Mouse (Mus musculus) ES-Bruce4 (cell line): ENCODE data around the gene Nptn. TPM values are rescaled to one million over a fixed set of nuclear protein-coding genes. Genes with fewer than 3 reads are reported as not detected.
A peak's percentile ranks its signal among the peaks of the same experiment; 100 is the strongest.

Experiments used
- H3K27ac ChIP-seq: 2 replicates; pipeline ENCODE4 v1.5.1; 2012; ENCODE audit warnings: low read length, inconsistent platforms; ENCODE audit not compliant: insufficient read depth
- H3K27me3 ChIP-seq: 2 replicates; pipeline ENCODE4 v1.6.1; 2012; ENCODE audit warnings: mild to moderate bottlenecking, low read length, inconsistent platforms; ENCODE audit not compliant: control insufficient read depth, poor library complexity, insufficient read depth, severe bottlenecking
- H3K36me3 ChIP-seq: 2 replicates; pipeline ENCODE4 v1.6.1; 2012; ENCODE audit warnings: inconsistent platforms, mild to moderate bottlenecking, low read length, moderate library complexity; ENCODE audit not compliant: control insufficient read depth, poor library complexity, insufficient read depth, severe bottlenecking
- H3K4me1 ChIP-seq: one replicate; pipeline ENCODE4 v1.8.1; 2011; ENCODE audit warnings: low read length; ENCODE audit not compliant: control insufficient read depth, insufficient read depth
- H3K4me3 ChIP-seq: 2 replicates; pipeline ENCODE4 v1.5.1; 2011; ENCODE audit warnings: low read depth, mild to moderate bottlenecking, low read length
- H3K9ac ChIP-seq: 2 replicates; pipeline ENCODE4 v1.6.1; 2012; ENCODE audit warnings: low read depth, mild to moderate bottlenecking, inconsistent platforms; ENCODE audit not compliant: poor library complexity, severe bottlenecking
- H3K9me3 ChIP-seq: replicated peaks from 2 replicates; pipeline ENCODE4 v1.6.1; 2012; ENCODE audit warnings: mild to moderate bottlenecking, low read length, inconsistent platforms; ENCODE audit not compliant: control insufficient read depth, poor library complexity, insufficient read depth, severe bottlenecking
- CTCF ChIP-seq: IDR thresholded peaks from one replicate; pipeline ENCODE4 v1.8.1; 2011; ENCODE audit warnings: low read depth, low read length
- EP300 ChIP-seq: IDR thresholded peaks from 2 replicates; pipeline ENCODE4 v1.6.1; 2011; ENCODE audit warnings: low read depth, low read length; ENCODE audit not compliant: insufficient read depth
- POLR2A ChIP-seq: IDR thresholded peaks from one replicate; pipeline ENCODE4 v1.8.1; 2011; ENCODE audit warnings: low read length; ENCODE audit not compliant: insufficient read depth
- polyA plus RNA-seq: library from polyadenylated mRNA; stranded (reverse); fragments of >200 nt; gene quantifications from 2 replicates; pipeline ENCODE4 v1.2.4, GENCODE M21; 2011; ENCODE audit warnings: low read depth; ENCODE audit not compliant: missing spikeins, insufficient read depth, insufficient read length

The Nptn gene
- polyA plus RNA-seq, 1 experiment: 91.4 TPM

DNA sequence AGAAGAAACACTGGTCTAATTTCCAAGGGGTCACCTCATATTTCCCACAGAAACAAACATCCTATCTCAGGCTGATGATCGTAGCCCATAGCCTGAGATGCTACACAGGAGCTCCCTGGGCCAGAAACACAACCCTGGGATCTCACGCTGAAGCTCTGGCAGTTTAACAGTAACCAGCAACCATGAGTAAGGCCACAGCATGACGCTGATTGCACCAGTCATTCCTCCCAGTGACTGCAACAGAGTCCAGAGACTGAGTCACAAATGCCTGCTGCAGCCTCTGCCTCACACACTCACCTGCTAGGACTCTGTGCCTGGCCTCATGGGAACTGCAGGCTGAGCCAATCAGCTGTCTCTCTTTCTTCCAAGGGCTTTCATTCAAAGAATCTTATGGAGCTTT lies 87.0 kb downstream of the Nptn start:
- Histone ChIP-seq H3K27ac (no peak overlapping the region), H3K4me1 (peaks cover 2% of the 10 kb centered on the region), H3K36me3 (no peaks in the 10 kb centered on the region), H3K4me3 (no peak overlapping the region), H3K9me3 (no peaks in the 10 kb centered on the region), H3K27me3 (no peaks in the 10 kb centered on the region), H3K9ac (no peak overlapping the region)
- TF ChIP-seq EP300 (no peak), POLR2A (no peak), CTCF (no peak)

DNA sequence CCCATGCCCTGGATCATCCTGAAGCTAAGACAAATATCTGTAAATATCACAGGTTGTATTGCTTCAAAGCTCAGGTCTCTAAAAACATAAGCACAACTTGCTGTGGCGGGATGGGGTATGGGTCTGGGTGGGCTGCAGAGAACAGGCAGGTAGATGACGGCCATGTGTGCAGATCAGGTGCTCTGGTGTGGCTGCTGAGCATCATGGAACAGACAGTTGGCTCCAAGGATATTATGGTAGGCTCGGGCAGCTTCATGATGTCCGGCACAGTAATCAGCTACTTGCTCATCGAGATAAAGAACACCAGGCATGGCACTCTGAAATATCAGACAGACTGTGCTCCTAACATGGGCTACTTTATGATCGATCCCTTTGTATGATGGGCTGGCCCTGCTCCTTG lies 87.8 kb downstream of the Nptn start:
- no peaks in the 10 kb centered on the region for H3K36me3 ChIP-seq
- no peaks in the 10 kb centered on the region for H3K27me3 ChIP-seq
- peaks cover 2% of the 10 kb centered on the region for H3K4me1 ChIP-seq
- H3K4me3 ChIP-seq: no peak overlapping the region
- no peak overlapping the region for H3K9ac ChIP-seq
- H3K9me3 ChIP-seq: no peaks in the 10 kb centered on the region
- H3K27ac ChIP-seq: no peak overlapping the region
- TF ChIP-seq POLR2A: no peak
- TF ChIP-seq CTCF: no peak
- no peak for TF ChIP-seq EP300

DNA sequence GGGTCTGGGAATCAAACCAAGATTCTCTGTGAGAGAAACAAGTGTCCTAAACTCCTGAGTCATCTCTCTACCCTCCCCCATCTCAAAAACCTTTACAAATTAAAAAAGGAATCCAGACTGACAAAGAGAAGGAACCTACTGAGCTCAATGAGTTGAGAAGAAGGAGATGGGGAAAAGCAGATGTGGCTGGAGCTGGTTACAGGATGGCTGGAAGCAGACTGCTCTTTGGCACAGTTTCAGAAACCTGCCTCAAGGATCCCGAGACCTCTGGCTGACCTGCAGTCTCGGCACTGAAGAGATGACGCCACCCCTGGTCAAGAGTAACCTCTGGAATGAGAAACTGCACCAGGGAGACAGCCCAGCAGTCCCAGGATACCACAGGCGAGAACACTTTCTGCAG lies 90.4 kb downstream of the Nptn start:
- TF ChIP-seq CTCF (no peak), POLR2A (no peak), EP300 (no peak)
- no peak overlapping the region for H3K9ac ChIP-seq

DNA sequence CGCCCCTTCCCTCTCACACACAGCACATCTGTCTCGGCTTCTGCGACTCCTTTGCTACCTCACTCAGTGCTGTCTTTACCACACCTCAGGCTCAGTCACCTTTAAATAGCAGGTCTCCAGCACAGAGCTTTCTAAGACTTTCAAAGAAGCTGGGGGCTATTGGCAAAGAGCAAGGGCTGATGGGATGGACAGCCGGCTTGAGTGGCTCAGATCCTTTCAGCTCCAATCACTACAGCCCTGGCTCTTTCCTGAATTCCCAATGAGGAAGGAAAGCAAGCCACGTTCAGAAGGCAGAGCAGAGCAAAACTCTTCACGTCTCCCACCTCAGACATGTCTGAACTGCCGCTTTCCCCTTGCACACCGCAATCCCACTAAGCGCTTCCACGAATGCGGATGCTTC lies 92.7 kb downstream of the Nptn start:
- Histone ChIP-seq H3K9ac (no peak overlapping the region), H3K4me3 (no peak overlapping the region), H3K27ac (no peak overlapping the region), H3K27me3 (no peaks in the 10 kb centered on the region), H3K9me3 (no peaks in the 10 kb centered on the region), H3K4me1 (no peaks in the 10 kb centered on the region), H3K36me3 (no peaks in the 10 kb centered on the region)
- TF ChIP-seq CTCF (no peak), EP300 (no peak), POLR2A (no peak)

More for the DNA sequence above, 90.4 kb downstream of the Nptn start:
- Histone ChIP-seq H3K4me3 (no peak overlapping the region), H3K27me3 (no peaks in the 10 kb centered on the region), H3K4me1 (no peaks in the 10 kb centered on the region), H3K27ac (0 out of 2 replicates have a peak overlapping the region, but pooled peaks have one; percentile 0), H3K36me3 (no peaks in the 10 kb centered on the region), H3K9me3 (no peaks in the 10 kb centered on the region)

DNA sequence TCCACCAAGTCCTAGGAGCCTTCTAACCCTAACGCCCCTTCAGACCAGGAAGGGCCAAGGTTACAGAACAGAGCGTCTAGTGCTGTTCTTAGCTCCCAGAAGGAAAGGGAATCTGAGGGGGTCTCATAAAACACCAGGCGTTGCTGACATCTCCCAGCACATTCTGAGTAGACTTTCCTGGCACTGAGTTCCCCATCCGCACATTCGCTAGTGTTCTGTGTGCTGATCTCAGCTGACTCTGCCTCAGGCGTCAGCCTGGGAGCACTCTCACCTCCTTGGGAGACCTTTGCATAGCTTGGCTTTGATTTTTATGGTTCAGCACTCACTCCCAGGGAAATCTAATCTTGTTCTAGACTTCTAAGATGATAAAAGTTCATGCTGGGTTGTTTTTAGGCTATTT lies 93.3 kb downstream of the Nptn start:
- Histone ChIP-seq H3K4me3 (no peak overlapping the region), H3K27ac (no peak overlapping the region), H3K36me3 (no peaks in the 10 kb centered on the region), H3K9me3 (no peaks in the 10 kb centered on the region), H3K27me3 (no peaks in the 10 kb centered on the region), H3K4me1 (no peaks in the 10 kb centered on the region), H3K9ac (no peak overlapping the region)
- TF ChIP-seq EP300 (no peak), CTCF (no peak), POLR2A (no peak)

DNA sequence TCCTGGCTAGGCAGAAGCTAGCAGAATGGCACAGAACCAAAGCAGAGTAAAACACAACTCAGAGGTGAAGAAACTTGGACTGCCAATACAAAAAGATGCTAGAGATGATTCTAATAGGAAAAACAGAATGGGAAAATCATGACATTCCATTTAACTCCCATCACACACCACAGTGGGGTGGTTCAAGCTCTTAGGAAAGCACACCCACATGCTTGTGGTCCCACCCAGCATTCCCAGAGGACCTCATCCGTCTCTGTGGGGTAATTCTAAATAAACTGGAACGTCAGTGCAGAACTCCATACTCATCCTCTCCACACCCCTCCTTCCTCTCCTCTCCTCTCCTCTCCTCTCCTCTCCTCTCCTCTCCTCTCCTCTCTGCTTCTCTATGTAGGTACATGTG lies 99.4 kb downstream of the Nptn start:
- H3K27me3 ChIP-seq: no peaks in the 10 kb centered on the region
- H3K4me1 ChIP-seq: no peaks in the 10 kb centered on the region
- no peaks in the 10 kb centered on the region for H3K36me3 ChIP-seq
- H3K9ac ChIP-seq: no peak overlapping the region
- no peak overlapping the region for H3K4me3 ChIP-seq
- no peaks in the 10 kb centered on the region for H3K9me3 ChIP-seq
- TF ChIP-seq CTCF (no peak), EP300 (no peak), POLR2A (no peak)
- H3K27ac ChIP-seq: no peak overlapping the region
